Mouse (Mus musculus) heart, postnatal 0 days (tissue): ENCODE measurements around the gene Abca13. TPM values are rescaled to one million over a fixed set of nuclear protein-coding genes. Genes with fewer than 3 reads are reported as not detected.

Experiments used
- ATAC-seq: fragments of 200-750 bp; cut with Nextera tagmentation; 2 replicates; pipeline ENCODE4 v1.8.0; 2017; ENCODE audit warnings: low read depth, moderate number of reproducible peaks, moderate library complexity; ENCODE audit not compliant: insufficient read depth
- DNase-seq: peaks from one replicate; pipeline ENCODE4 v3.0.0-alpha.2; 2016; ENCODE audit warnings: low spot score
- H3K27ac ChIP-seq: fragments of 300-500 bp; sonication (generic); 2 replicates; pipeline ENCODE4 v1.5.1; 2014; ENCODE audit warnings: low read depth, mild to moderate bottlenecking
- H3K27me3 ChIP-seq: fragments of 300-500 bp; sonication (generic); 2 replicates; pipeline ENCODE4 v1.6.1; 2014; ENCODE audit warnings: low read length, mixed read lengths; ENCODE audit not compliant: control insufficient read depth, insufficient read depth
- H3K36me3 ChIP-seq: fragments of 300-500 bp; sonication (generic); replicated peaks from 2 replicates; pipeline ENCODE4 v1.6.1; 2014; ENCODE audit warnings: low read length, mixed read lengths; ENCODE audit not compliant: control insufficient read depth, insufficient read depth
- H3K4me1 ChIP-seq: fragments of 300-500 bp; sonication (generic); 2 replicates; pipeline ENCODE4 v1.6.1; 2014; ENCODE audit warnings: antibody characterized with exemption; ENCODE audit not compliant: control insufficient read depth, insufficient read depth
- H3K4me2 ChIP-seq: fragments of 300-500 bp; sonication (generic); 2 replicates; pipeline ENCODE4 v1.6.1; 2014; ENCODE audit warnings: low read depth, mild to moderate bottlenecking, low read length, moderate library complexity
- H3K4me3 ChIP-seq: fragments of 300-500 bp; sonication (generic); 2 replicates; pipeline ENCODE4 v1.5.1; 2014; ENCODE audit warnings: low read depth, low read length
- H3K9ac ChIP-seq: fragments of 300-500 bp; sonication (generic); replicated peaks from 2 replicates; pipeline ENCODE4 v1.6.1; 2014; ENCODE audit warnings: low read depth, low read length, mixed read lengths
- H3K9me3 ChIP-seq: fragments of 300-500 bp; sonication (generic); replicated peaks from 2 replicates; pipeline ENCODE4 v1.6.1; 2016; ENCODE audit warnings: low read length; ENCODE audit not compliant: control insufficient read depth
- CTCF ChIP-seq: IDR thresholded peaks from 2 replicates; pipeline ENCODE4 v1.5.1; 2016; ENCODE audit warnings: antibody characterized with exemption, control low read depth, low read depth
- EP300 ChIP-seq: IDR thresholded peaks from 2 replicates; pipeline ENCODE4 v1.6.1; 2016; ENCODE audit warnings: antibody characterized with exemption, low read depth
- WGBS: fragments of 180-500 bp; shearing (Covaris S2); extraction: QIAGEN DNeasy Blood & Tissue Kit; methylation state at CpG from one replicate; pipeline ENCODE4 v1.1.7; 2014; 5-methylcytosine and 5-hydroxymethylcytosine counted together
- polyA plus RNA-seq: library from polyadenylated mRNA; unstranded; fragments of >200 nt; fragmentation: Nextera tagmentation; extraction: Ambion mirVana; gene quantifications from 2 replicates; pipeline ENCODE4 v1.2.1, GENCODE M21; 2015
- total RNA-seq: library from RNA; depleted of rRNA; stranded (reverse); fragments of >200 nt; gene quantifications from 2 replicates; pipeline ENCODE4 v1.2.3, GENCODE M21; 2014; ENCODE audit warnings: low replicate concordance

The Abca13 gene
- total and polyA plus RNA-seq, 2 experiments from 2014 or later, result under 0.01 to 0.04 TPM

- Histone ChIP-seq H3K9ac (no peak overlapping the region), H3K9me3 (no peaks in the 10 kb centered on the region), H3K27ac (no peak overlapping the region), H3K4me2 (no peak overlapping the region), H3K4me3 (no peak overlapping the region), H3K36me3 (no peaks in the 10 kb centered on the region), H3K27me3 (no peaks in the 10 kb centered on the region), H3K4me1 (no peaks in the 10 kb centered on the region)
- 28% methylated on average over 1 of the region's 1 CpGs for WGBS
- no peak for DNase-seq
- ATAC-seq, result no peak
- TF ChIP-seq CTCF, result no peak
- no peak for TF ChIP-seq EP300
These were observed 341.4 kb downstream of the Abca13 start for GRCm38 (mm10) chr11:9533189-9533588.

GRCm38 (mm10) chr11:9533658-9534202 lies 342.0 kb downstream of the Abca13 start:
- Histone ChIP-seq H3K36me3 (no peaks in the 10 kb centered on the region), H3K27me3 (no peaks in the 10 kb centered on the region), H3K9ac (no peak overlapping the region), H3K27ac (no peak overlapping the region), H3K4me3 (no peak overlapping the region), H3K9me3 (no peaks in the 10 kb centered on the region), H3K4me1 (no peaks in the 10 kb centered on the region), H3K4me2 (no peak overlapping the region)
- TF ChIP-seq CTCF (no peak), EP300 (no peak)
- DNase-seq (no peak), ATAC-seq (no peak)
- 74% methylated on average over 1 of the region's 1 CpGs for WGBS

GRCm38 (mm10) chr11:9536811-9537210 lies 345.1 kb downstream of the Abca13 start:
- no peak for DNase-seq
- ATAC-seq, result no peak
- Histone ChIP-seq H3K36me3 (no peaks in the 10 kb centered on the region), H3K9ac (no peak overlapping the region), H3K4me1 (no peaks in the 10 kb centered on the region), H3K4me3 (no peak overlapping the region), H3K9me3 (no peaks in the 10 kb centered on the region), H3K27me3 (no peaks in the 10 kb centered on the region), H3K27ac (no peak overlapping the region), H3K4me2 (no peak overlapping the region)
- 30% methylated on average over 6 of the region's 6 CpGs for WGBS
- no peak for TF ChIP-seq EP300
- no peak for TF ChIP-seq CTCF

GRCm38 (mm10) chr11:9538328-9538727 lies 346.6 kb downstream of the Abca13 start:
- 36% methylated on average over 1 of the region's 1 CpGs for WGBS
- Histone ChIP-seq H3K36me3 (no peaks in the 10 kb centered on the region), H3K27me3 (no peaks in the 10 kb centered on the region), H3K4me2 (no peak overlapping the region), H3K9me3 (no peaks in the 10 kb centered on the region), H3K4me1 (no peaks in the 10 kb centered on the region), H3K9ac (no peak overlapping the region), H3K4me3 (no peak overlapping the region), H3K27ac (no peak overlapping the region)
- no peak for TF ChIP-seq EP300
- TF ChIP-seq CTCF, result no peak
- ATAC-seq (no peak), DNase-seq (no peak)

GRCm38 (mm10) chr11:9560026-9560425 lies 368.3 kb downstream of the Abca13 start:
- TF ChIP-seq EP300 (no peak), CTCF (no peak)

GRCm38 (mm10) chr11:9568302-9568701 lies 376.6 kb downstream of the Abca13 start:
- TF ChIP-seq EP300 (no peak), CTCF (no peak)
- DNase-seq (no peak), ATAC-seq (no peak)
- Histone ChIP-seq H3K27me3 (no peaks in the 10 kb centered on the region), H3K9ac (no peak overlapping the region), H3K27ac (no peak overlapping the region), H3K9me3 (no peaks in the 10 kb centered on the region), H3K4me3 (no peak overlapping the region), H3K4me2 (no peak overlapping the region), H3K36me3 (no peaks in the 10 kb centered on the region), H3K4me1 (no peaks in the 10 kb centered on the region)
- WGBS, result 64% methylated on average over 2 of the region's 2 CpGs

More at GRCm38 (mm10) chr11:9560026-9560425, 368.3 kb downstream of the Abca13 start:
- Histone ChIP-seq H3K9ac (no peak overlapping the region), H3K27ac (no peak overlapping the region), H3K4me1 (no peaks in the 10 kb centered on the region), H3K27me3 (no peaks in the 10 kb centered on the region), H3K4me3 (no peak overlapping the region), H3K9me3 (no peaks in the 10 kb centered on the region), H3K36me3 (no peaks in the 10 kb centered on the region), H3K4me2 (no peak overlapping the region)
- ATAC-seq (no peak), DNase-seq (no peak)
- WGBS, result 59% methylated on average over 2 of the region's 2 CpGs
